Mouse (Mus musculus): ENCODE measurements around the gene Meis2. TPM values are rescaled to one million over a fixed set of nuclear protein-coding genes. Genes with fewer than 3 reads are reported as not detected.

Meis2 gene
- total RNA-seq, 1 experiment = 12.4 TPM

DNA sequence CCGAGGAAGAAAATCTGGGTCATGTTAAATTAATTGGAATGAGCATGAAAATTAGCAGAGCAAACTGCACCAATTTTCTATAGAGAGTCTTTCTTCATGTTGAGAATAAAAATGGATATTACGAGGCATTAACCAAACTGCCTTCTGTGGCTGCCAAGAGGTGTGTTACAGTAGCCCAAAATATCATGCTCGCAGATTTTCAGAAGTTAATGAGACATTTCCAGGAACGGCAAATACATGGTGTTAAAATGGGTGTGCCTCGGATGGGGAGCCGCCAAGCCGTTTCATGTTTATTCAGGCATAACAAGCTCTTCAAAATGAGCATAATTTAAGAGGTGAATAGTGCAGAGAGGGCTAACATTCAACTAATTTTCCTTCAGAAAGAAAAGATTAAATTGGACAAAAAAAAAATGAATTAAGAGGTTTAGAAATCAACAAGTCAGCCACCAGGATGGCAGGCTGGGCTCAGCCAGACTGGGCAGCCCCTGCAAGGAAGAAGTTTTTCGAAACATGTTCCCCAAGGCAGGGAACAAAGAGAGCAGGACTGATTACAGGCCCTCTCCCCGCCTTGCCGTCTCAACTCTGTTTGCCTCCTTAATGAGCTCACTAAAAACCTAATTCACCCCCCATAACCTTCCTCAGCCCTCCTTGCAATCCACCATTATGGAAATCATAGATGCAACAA is 46.7 kb downstream of the Meis2 start:
- Histone ChIP-seq H3K36me3 (ENCODE audit: control insufficient read depth, insufficient read depth, low read length, poor library complexity, severe bottlenecking) (no peaks in the 10 kb centered on the region), H3K4me1 (ENCODE audit: control insufficient read depth in 2 of 2, insufficient read depth in 2 of 2, low read length in 2 of 2, poor library complexity in 1 of 2) (peaks cover 9 to 12% of the 10 kb centered on the region in 2 experiments), H3K9ac (ENCODE audit: insufficient read depth, low read depth, low read length, poor library complexity, severe bottlenecking) (no peak overlapping the region), H3K9me3 (ENCODE audit: control insufficient read depth, insufficient read depth, low read depth, low read length) (no peaks in the 10 kb centered on the region), H3K4me3 (ENCODE audit: insufficient read depth in 1 of 2, low read depth in 1 of 2, low read length in 2 of 2, poor library complexity in 1 of 2, severe bottlenecking in 1 of 2) (no peak overlapping the region), H3K27ac (ENCODE audit: insufficient read depth, low read depth, low read length, poor library complexity, severe bottlenecking) (no peak overlapping the region)
- in situ Hi-C loops (cut with MboI; ENCODE audit: low sequenced_read_pairs in 2 of 2, unreplicated experiment in 2 of 2) = no loop called here
- TF ChIP-seq ZNF384 (IDR thresholded peaks at IDR 0.05; ENCODE audit: low read depth, low read length) (no peak), ZC3H11A (IDR thresholded peaks at IDR 0.05; ENCODE audit: borderline replicate concordance, low read depth, low read length) (no peak), CHD2 (IDR thresholded peaks at IDR 0.05; ENCODE audit: low read depth, low read length) (no peak), HCFC1 (IDR thresholded peaks at IDR 0.05; ENCODE audit: borderline replicate concordance, insufficient read depth, low read length) (no peak), MAFK (IDR thresholded peaks at IDR 0.05; ENCODE audit: insufficient read depth, low read depth, low read length) (no peak)
- no peak for DNase-seq (ENCODE audit: low read depth, low spot score)

DNA sequence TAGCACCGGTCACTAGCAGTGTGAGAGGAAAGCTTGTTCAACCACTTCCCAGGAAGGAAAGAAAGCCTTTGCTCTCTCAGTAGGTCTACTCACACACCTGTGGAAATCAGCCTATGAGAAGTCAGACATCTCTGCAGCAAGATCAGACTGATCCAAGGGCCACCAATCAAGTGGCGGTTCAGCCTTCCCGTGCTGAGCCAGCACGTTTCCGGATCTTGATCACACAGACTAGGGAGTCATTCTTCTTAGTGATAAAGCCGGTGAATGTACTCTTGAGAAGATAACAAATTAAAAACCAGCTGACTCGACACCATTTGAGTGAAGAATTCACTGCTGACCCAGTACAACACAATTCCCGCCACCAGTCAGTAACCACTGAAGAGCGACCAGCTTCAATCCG is 50.1 kb downstream of the Meis2 start:
- Histone ChIP-seq H3K9ac (ENCODE audit: insufficient read depth, low read depth, low read length, poor library complexity, severe bottlenecking) (no peak overlapping the region), H3K4me3 (ENCODE audit: insufficient read depth in 1 of 2, low read depth in 1 of 2, low read length in 2 of 2, poor library complexity in 1 of 2, severe bottlenecking in 1 of 2) (no peak overlapping the region), H3K27ac (ENCODE audit: insufficient read depth, low read depth, low read length, poor library complexity, severe bottlenecking) (no peak overlapping the region), H3K9me3 (ENCODE audit: control insufficient read depth, insufficient read depth, low read depth, low read length) (no peaks in the 10 kb centered on the region), H3K4me1 (ENCODE audit: control insufficient read depth in 2 of 2, insufficient read depth in 2 of 2, low read length in 2 of 2, poor library complexity in 1 of 2) (peaks cover 4 to 9% of the 10 kb centered on the region in 2 experiments; a peak in 2 of 4 replicates), H3K36me3 (ENCODE audit: control insufficient read depth, insufficient read depth, low read length, poor library complexity, severe bottlenecking) (no peaks in the 10 kb centered on the region)
- no peak for DNase-seq (ENCODE audit: low read depth, low spot score)
- no peak for TF ChIP-seq CHD2 (IDR thresholded peaks at IDR 0.05; ENCODE audit: low read depth, low read length)
- no peak for TF ChIP-seq ZC3H11A (IDR thresholded peaks at IDR 0.05; ENCODE audit: borderline replicate concordance, low read depth, low read length)
- peak; percentile 60 for TF ChIP-seq MAFK (IDR thresholded peaks at IDR 0.05; ENCODE audit: insufficient read depth, low read depth, low read length)
- TF ChIP-seq HCFC1 (IDR thresholded peaks at IDR 0.05; ENCODE audit: borderline replicate concordance, insufficient read depth, low read length) = no peak
- no peak for TF ChIP-seq ZNF384 (IDR thresholded peaks at IDR 0.05; ENCODE audit: low read depth, low read length)
- in situ Hi-C loops (cut with MboI; ENCODE audit: low sequenced_read_pairs in 2 of 2, unreplicated experiment in 2 of 2) = no loop called here

DNA sequence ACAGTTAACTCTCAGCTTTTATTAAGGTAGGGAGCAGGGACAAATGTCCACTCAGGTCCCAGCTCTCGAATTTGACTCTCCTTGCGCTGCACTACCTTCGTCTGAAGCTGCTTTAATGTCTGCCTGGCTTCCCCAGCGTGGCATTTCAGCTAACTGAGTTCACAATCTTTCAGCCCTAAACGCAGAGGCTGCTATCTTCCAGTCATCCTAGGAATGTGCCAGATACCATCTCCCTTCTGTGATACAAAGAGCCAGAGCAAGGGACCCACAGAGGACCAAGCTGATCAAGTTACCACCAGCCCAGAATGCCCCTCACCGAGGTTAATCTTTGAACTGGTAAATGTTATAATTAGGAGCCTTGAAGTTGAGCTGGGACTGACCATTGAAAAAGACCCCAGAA is 55.2 kb downstream of the Meis2 start:
- no peak overlapping the region for H3K4me3 ChIP-seq (ENCODE audit: insufficient read depth in 1 of 2, low read depth in 1 of 2, low read length in 2 of 2, poor library complexity in 1 of 2, severe bottlenecking in 1 of 2)
- DNase-seq (ENCODE audit: low read depth, low spot score) = no peak
- H3K36me3 ChIP-seq (ENCODE audit: control insufficient read depth, insufficient read depth, low read length, poor library complexity, severe bottlenecking) = no peaks in the 10 kb centered on the region
- in situ Hi-C loops (cut with MboI; ENCODE audit: low sequenced_read_pairs in 2 of 2, unreplicated experiment in 2 of 2) = no loop called here
- no peaks in the 10 kb centered on the region; a peak in 1 of 4 replicates for H3K4me1 ChIP-seq (ENCODE audit: control insufficient read depth in 2 of 2, insufficient read depth in 2 of 2, low read length in 2 of 2, poor library complexity in 1 of 2)
- no peaks in the 10 kb centered on the region for H3K9me3 ChIP-seq (ENCODE audit: control insufficient read depth, insufficient read depth, low read depth, low read length)
- TF ChIP-seq MAFK (IDR thresholded peaks at IDR 0.05; ENCODE audit: insufficient read depth, low read depth, low read length) = no peak
- H3K9ac ChIP-seq (ENCODE audit: insufficient read depth, low read depth, low read length, poor library complexity, severe bottlenecking) = no peak overlapping the region
- no peak overlapping the region for H3K27ac ChIP-seq (ENCODE audit: insufficient read depth, low read depth, low read length, poor library complexity, severe bottlenecking)

DNA sequence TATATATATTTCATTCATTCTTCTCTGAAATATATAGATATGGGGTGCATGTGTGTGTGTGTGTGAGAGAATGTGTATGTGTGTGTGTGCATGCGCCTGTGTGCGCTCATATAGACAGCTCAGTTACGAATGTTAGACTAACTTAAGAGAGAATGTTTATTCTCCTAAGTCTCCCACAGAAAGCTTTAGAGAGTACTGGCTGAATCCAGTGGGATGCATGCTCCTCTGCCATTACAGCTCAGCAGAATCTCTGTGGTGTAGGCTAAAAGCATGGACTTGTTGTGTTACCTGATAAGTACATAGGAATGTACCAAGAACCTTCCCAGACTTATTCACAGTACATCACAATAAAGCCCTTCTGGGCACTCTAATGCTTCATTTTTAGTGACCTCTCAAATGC is 55.6 kb downstream of the Meis2 start:
- Histone ChIP-seq H3K36me3 (ENCODE audit: control insufficient read depth, insufficient read depth, low read length, poor library complexity, severe bottlenecking) (no peaks in the 10 kb centered on the region), H3K9ac (ENCODE audit: insufficient read depth, low read depth, low read length, poor library complexity, severe bottlenecking) (no peak overlapping the region), H3K9me3 (ENCODE audit: control insufficient read depth, insufficient read depth, low read depth, low read length) (no peaks in the 10 kb centered on the region), H3K4me1 (ENCODE audit: control insufficient read depth in 2 of 2, insufficient read depth in 2 of 2, low read length in 2 of 2, poor library complexity in 1 of 2) (no peaks in the 10 kb centered on the region; a peak in 1 of 4 replicates), H3K27ac (ENCODE audit: insufficient read depth, low read depth, low read length, poor library complexity, severe bottlenecking) (no peak overlapping the region), H3K4me3 (ENCODE audit: insufficient read depth in 1 of 2, low read depth in 1 of 2, low read length in 2 of 2, poor library complexity in 1 of 2, severe bottlenecking in 1 of 2) (no peak overlapping the region)
- no peak for TF ChIP-seq CHD2 (IDR thresholded peaks at IDR 0.05; ENCODE audit: low read depth, low read length)
- no peak for TF ChIP-seq ZNF384 (IDR thresholded peaks at IDR 0.05; ENCODE audit: low read depth, low read length)
- TF ChIP-seq HCFC1 (IDR thresholded peaks at IDR 0.05; ENCODE audit: borderline replicate concordance, insufficient read depth, low read length) = no peak
- TF ChIP-seq MAFK (IDR thresholded peaks at IDR 0.05; ENCODE audit: insufficient read depth, low read depth, low read length) = no peak
- TF ChIP-seq ZC3H11A (IDR thresholded peaks at IDR 0.05; ENCODE audit: borderline replicate concordance, low read depth, low read length) = no peak
- DNase-seq (ENCODE audit: low read depth, low spot score) = no peak
- in situ Hi-C loops (cut with MboI; ENCODE audit: low sequenced_read_pairs in 2 of 2, unreplicated experiment in 2 of 2) = no loop called here

All from ES-E14 (cell line).